Mouse (Mus musculus): ENCODE measurements at regions not wholly inside any gene's neighbourhood (a gene's known extent, or its start where the extent isn't known, plus 50 kb on each side); places are given as distances from the start of the nearest gene placed in this dataset.

DNA sequence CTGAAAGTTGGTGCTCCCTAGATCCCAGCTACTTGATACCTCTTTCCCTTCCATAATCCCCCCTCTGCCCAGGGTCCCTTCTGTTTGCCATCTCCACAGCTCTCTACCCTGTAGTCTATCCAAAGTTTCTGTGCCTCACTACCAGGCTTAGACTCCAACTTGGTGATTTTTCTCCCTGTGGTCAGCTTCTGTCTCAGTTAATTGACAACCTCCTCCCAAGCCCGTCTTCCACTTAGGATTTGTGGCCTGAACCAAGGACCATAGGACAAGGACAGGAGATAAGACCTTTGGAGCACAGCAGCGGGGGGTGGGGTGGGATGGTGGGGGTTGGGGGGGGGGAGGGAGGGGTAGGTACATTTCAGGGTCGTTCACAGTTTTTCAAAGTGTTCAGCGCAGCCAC lies 371.3 kb downstream of the Eipr1 start:
- DNase-seq: peak; percentile 54

DNA sequence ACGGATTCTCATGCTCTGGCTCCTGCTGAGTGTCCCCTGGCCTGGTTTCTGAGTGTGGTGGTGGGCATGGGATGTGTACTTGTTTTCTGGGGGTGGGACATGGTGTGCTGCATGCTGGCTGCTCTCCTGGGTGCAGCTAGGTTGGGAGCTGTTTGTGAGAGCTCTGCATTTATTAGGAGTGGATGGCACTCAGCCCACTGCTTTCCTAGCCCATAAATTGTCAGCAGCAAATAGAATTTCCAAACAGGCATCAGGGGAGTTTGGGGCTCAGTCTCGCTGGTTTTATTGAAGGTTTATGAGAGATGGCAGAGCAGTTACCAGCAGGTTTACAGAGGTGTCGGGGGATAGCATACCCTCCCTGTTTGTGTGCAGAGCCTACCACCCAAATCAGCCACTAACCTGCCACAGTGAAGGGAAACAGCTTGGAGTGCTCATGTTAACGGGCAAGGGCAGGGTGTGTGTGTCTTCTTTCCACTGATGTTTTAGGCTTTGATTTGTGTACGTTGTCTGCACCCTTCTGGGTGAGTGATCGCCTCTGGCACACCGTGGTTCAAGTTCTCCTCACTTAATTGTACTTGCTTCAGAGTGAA lies 372.6 kb downstream of the Eipr1 start:
- DNase-seq: peak; percentile 40

DNA sequence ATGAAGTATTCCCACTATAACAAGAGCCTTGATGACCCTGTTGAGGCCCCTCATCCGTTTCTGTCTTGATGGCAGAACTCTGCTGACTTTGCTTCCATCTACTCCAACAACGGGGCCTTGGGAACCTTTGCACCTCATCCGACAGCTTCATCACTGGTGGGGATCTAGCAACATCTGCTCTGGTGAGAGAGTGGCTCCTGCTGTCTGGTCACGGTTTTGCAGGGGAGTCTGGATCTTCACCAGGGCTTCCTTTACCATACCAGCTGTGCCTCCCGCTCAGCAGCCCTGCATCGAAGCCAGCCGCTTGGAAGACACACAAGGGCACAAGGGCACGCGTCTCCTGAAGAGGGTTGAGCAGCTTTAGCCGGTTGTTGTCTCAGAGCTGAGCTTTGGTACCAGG lies 377.2 kb downstream of the Eipr1 start:
- peak; percentile 71 for DNase-seq

DNA sequence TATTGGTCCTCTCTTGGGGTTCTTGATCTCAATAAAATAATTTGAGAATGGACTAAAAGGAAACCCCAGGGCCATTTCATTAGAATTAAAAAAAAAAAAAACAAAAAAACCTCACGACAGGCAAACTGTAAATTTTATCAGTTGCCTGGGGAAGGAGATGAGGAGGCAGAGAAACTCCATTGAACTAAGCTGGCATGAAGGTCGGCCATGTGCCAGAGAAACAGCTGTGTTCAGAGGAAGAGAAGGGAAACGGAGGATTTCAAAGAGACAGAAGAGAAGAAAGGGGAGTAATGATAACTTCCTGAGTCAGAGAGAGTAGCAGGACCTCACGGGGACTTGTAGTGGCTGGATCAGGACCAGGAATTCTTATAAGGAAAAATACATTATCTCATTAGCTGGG lies 377.7 kb downstream of the Eipr1 start:
- DNase-seq: no peak

DNA sequence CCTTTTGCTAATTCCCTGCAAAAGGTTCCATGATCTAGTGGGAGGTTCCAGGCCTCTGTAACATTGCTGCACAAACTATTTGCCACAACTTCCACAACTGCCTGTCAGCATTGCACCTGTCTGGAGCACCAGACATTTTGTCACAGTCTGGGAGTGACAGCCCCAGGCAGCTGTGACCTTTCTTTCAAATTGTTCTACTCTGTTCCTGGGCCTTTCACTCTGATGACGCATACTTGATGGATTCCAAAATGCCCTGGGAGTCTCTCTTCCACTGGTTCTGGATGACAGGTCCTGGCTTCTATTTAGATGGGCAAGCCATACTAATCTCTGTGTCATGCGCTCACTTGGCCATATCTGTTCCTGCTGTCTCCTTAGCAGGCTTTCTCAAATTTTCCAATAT lies 382.7 kb downstream of the Eipr1 start:
- no peak for DNase-seq

DNA sequence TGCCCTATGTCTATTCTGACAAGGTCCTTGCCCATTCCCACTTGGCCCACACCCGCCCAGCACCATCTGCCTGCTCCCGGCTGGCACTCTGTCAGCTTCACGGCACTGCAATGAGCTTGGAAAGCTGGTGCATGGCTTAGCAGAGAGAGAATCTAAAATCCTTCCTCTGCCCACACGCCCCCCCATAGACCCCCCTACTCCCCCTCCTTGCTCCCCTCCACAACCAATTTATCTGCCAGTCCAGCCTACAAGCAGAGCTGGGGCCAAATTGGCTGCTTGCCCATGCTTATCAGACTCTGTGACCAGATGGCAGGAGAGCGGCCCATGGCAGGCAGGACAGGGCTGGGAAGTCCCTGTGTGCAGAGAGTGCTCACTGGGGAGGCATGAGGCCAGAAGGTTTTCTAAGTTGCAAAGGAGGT lies 385.3 kb downstream of the Eipr1 start:
- DNase-seq: peak; percentile 76

DNA sequence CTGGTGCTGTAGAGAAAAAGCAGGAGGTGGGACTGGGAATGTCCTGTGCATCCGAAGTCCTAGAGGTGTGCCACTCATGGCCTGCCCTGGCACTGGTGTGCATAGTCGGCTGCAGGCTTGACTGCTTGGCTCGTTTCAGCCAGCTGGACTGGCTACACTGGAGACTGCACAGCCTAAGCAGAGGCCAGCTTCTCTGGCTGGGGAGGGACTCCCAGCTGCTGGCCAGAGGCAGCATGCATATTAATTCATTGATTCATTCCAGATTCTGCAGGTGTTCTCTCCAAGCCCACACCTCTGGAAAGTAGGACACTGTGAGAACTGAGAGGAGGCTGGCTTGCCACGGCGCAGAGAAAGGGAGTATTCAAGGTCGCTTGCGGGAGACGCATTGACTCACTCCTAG lies 385.9 kb downstream of the Eipr1 start:
- DNase-seq: peak; percentile 56

DNA sequence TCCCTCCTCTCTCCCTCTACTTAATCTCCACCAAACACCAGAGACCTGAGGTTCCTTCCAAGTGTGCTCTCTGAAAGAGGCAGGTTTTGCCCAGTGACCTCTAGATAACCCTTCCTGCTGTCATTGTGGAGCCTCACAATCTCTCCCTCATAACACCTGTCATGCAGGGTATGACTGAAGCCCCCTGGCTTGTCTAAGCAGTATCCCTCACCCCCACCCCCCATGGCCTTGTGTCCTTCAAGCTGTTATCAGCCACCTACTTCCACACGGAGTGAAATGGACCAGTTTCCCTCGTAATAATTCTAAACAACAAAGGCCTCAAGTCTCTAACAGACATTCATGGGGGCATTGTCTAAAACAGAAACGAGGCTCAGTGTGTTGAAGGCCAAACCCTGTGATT lies 387.6 kb upstream of the Myt1l start:
- no peak for DNase-seq

DNA sequence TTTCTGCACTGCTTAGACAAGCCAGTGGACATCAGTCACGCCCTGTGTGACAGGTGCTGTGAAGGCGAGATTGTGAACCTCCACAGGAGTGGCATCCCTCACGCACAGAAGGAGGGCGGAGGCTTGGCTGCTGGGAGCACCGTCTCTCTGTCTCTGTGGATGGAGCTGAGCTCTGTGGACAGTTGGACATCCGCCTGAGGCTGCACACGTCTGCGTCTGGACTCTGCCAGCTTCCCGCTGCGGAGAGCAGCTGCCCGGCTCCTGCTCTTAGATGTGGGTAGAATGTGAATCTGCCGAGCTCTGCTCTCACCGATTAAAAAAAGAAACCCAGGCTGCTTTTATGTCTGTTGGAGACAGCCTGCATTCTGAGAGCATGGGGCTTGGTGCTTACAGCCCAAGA lies 387.1 kb upstream of the Myt1l start:
- DNase-seq: no peak

DNA sequence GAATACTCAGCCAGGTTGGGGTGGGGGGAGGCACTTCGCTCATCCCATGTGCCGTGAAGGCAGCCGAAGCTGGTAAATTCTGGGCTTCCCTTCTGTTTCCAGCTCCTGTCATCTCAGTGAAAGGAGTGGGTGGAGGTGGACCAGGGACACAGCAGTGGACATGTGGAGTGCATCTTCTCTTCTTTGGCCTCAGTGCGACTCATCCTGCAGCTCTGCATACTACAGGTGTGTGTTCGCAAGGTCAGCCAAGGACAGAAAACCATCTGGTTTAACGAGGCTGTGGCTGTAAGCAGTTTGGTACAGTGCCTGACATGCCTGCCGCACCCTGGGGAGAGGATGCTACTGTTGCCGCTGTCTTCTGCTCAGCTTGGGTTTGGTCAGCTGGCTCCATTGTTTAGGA lies 386.3 kb upstream of the Myt1l start:
- no peak for DNase-seq

DNA sequence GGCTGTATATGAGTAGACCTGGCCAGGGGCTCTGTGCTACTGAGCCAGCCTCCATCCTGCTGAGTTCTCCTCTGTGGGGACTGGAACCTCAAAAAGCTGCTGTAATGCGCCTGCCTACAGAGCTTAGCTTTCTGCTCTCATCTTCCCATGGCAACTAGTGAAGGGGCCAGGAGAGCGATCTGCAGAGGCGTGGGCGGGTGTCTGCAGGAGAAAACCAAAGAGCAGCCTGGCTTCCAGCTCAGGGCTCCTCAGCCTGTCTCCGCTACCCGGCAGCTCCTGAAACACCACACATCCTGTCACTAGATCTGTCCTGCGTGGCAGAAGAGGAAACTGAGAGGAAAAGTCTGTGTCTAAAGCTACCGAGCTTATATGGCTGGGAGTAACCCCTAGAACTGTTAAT lies 384.9 kb upstream of the Myt1l start:
- DNase-seq: no peak

DNA sequence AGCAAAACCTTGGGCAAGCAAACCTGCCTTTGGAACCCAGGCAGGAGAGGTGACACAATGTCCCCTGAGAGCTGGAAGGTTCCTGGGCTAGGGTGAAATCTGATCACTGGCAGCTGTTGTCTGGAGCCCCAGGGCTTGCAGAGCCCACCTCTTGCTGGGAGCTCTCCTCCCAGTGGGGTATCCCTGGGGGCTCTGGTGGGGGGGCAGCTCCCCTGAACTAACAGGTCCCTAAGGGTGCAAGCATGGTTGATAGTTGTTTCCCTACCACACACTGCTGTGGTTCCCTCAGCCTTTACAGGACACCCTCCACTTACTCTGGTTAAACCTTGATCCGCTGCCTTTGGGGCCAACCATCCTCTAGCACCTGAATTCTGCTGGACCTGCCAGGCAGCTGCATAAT lies 367.3 kb upstream of the Myt1l start:
- no peak for DNase-seq

DNA sequence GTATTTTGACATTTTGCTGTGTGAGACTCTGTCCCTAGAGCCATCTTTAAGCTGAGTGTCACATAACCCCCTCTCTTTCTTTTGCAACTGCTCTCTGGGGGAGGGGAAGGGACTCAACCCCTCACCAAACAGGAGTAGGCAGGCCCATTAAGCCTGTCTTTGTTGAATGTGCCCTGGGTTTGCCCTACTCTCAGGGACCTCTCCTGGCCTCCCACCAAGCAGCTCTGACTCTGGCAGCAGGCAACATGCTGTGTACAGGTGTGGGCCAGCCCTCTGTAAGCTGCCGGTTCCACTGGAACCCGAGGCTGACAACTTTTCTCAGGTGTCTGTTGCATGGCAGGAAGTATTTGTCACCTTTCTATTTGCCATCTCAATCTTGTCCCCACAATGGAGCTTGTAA lies 366.6 kb upstream of the Myt1l start:
- DNase-seq: no peak

DNA sequence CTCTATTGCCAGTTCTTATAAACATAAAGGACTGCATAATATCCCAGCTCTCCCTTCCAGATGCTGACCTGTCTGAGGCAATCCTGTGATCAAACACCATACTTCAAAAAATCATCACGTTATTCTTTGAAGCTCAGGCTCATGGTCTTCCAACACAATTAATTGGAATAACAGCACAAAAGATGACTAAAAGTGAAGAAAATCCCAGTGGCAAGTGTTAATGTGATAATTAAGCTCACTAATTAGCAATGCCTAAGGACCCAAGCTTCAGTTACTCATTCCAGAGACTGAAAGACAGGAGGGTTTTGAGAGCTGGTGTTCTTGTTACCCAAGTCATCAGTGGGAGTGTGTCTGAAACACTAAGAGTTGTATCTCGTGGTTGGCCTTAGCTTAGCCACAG lies 363.5 kb upstream of the Myt1l start:
- no peak for DNase-seq

DNA sequence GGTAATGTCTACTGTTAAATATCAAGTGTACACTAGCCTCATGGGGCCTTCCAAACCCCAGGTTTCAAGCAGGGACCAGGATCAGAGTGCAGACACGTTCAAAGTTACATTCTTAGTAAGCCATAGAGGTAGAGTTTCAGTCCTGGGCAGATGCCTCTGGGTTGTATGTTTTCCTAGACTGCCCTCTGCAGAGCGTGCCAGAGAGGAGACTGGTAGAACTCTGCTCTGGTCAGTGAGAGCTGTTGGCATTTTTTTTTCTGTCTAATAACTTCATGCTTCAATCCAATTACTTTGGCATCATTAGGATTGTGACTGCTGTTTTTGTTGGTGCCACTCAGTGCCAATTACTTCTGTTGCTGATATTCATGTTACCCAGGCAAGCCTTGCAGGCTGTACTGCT lies 361.9 kb upstream of the Myt1l start:
- no peak for DNase-seq

DNA sequence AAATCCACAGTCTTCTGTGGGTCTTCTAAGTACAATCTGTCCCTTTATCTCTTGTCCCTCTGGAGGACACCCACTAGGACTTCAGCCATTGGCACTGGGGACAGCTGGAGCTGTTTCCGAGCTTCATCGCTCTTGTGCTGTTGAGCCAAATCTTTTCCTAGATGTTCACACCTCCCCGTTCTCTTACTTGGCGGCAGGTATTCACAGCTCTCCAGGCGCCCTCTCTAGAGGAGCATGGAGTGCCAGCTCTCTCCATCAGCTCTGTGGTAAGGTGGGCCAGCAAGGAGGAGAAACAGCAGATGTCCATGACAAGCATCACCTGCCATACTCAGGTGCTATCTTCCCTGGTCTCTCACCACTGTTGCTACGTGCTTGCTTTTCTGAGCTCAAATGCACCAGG lies 360.3 kb upstream of the Myt1l start:
- DNase-seq: no peak

DNA sequence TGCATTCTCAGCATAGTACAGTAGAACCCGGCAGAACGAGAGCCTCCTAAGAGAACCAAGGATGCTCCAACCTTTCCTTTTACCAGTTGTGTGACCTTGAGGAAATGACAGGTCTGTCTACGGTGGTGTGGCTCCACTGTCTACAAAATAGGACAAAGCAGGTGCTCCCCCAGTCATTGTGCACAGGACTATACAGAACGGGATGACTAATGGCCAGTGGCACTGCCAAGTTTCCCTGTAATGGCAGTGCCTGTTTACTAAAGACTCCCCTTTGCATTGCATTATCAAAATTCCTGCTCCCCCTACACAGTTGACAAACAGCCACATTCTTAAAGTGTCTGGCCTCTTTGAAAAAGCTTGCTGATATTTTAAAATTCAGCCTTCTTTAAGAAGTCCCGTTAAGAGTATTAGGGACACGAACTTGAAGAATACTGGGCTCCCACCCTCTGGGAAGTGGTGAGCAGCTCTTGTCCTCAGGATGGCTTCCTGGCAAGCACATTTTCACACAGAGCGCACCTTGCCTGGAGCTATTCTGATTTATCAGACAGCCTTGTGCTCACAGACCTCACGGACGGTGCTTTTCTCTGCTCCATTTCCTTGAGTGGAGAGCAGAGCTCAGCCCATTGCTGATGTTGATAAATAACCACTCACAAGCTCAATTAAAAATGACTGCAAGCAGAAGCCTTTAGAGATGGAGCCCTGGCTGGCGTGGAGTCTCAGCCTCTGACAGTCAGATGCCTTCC lies 352.3 kb upstream of the Myt1l start:
- peak; percentile 39 for DNase-seq

DNA sequence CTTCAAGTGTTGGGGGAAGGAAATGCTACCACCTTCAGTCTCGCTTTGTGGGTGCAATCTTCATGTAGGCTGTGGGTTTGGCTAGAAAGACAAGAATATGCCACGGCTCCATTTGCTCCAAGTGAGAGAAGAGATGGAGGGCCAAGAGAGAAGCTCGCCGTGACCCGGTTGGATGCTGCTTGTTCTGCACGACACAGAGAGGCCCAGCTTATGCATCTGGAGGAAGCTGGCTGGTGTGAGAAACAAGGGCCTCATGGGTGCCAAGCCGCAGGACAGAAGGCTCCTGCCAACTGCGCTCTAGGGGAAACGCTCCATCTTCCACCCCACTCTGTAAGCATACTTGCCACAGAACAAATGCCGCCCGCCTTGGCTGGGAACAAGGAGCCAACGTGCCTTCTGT lies 351.0 kb upstream of the Myt1l start:
- no peak for DNase-seq

DNA sequence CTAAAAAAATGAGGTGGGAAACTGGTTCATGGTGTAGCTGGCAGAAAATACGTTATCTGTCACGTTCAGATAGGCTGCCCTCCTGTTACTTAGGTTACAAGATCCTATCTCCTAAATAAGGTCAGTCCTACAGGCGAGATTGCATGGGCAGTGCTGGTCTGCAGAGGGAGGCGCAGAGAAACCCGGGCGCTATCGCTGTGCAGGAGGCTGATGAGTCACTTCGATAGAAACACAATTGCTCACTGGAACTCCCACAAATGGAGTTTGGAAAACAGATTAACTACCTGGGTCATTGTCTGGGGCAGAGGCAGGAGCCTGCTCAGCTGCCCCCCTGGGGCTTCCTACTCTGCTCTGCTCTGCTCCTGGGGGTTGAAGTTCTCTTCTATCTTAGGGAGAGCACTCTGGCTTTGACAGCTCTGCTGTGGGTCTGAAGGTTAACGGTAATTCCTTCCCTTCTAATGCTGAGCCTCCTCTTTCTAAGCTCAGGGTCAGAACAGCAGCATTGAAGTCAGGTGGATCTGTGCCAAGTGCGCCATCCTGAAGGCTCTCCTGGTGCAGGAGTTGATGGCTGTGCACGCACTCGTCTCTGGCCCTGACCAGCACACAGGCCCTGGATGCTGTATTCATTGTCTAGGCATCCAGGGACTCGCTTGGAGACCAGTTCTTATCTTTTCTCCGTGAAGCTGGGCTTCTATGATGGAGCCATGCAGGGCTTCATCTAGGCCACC lies 349.9 kb upstream of the Myt1l start:
- DNase-seq: peak; percentile 85

DNA sequence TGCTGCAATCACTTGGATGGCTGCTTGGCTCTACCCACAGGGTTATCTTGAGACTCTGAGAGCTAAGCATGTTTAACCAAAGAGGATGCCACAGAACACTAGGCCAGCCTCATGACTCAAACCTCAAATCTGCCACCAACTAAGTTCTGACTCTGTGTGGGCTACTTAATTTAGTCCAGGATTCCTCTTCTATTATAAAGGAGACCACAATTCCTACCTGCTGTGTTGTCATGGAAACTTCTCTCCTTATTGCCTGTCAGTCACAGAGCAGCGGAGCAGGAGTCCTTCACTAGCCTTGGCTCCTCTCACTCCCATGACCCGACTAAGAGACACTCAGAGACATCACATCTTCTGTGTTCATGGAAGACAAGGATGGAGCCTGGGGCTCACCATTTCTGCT lies 348.8 kb upstream of the Myt1l start:
- DNase-seq: no peak

DNA sequence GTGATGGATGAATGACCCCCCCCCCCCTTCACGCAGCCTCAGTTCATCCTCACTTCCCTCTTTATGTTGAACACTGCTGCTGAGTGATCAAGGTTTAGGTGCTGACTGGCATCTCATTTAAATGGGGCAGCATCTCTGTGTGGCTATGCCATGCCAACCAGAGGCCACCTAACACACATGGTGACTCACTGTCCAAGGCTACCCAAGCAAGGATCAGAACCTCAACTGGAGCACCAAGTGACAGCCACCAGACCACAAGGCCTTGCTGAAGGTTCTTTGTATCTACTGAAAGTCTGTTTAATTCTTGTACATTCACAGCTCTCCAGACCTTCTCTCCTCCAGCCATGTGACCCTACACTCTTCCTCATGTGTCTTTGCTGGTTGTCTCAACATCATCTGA lies 347.6 kb upstream of the Myt1l start:
- DNase-seq: peak; percentile 65

DNA sequence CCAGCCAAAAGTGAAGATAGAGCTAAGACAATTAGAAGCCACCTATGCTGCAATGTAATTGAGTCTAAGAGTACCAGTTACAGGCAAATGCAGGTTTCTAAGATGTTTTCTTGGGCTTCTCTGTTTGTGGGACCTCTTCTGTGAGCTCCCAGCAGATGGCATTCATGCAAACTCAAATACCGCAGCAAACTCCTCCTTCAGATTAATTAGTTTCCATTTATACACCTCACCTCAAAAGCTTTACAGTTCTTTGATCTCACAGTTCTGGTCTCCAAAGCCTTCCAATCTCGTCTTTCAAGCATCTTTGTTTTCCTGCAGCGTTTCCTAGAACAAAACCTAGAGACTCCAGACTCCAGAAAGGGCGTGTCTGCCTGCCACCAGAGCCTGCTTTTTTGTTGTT lies 340.6 kb upstream of the Myt1l start:
- DNase-seq: no peak

DNA sequence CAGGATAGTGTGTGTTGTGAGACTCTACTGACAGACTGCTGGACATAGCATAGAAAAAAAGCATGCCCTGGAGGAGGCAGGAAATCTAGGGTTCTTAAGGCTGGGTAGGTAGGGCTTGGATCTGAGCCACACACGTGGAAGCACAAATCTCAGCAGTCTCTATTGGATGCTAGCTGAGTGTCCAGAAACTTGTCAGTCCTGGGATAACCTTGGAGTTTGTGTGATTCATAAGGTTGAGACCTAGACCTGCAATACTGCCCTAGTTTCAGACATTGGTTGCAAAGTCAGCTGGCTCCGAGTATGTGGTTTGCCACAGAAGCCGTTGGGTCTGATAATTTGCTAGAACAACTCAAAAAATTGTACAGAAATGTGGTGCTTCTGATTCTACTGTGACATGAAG lies 335.8 kb upstream of the Myt1l start:
- DNase-seq: peak; percentile 74

DNA sequence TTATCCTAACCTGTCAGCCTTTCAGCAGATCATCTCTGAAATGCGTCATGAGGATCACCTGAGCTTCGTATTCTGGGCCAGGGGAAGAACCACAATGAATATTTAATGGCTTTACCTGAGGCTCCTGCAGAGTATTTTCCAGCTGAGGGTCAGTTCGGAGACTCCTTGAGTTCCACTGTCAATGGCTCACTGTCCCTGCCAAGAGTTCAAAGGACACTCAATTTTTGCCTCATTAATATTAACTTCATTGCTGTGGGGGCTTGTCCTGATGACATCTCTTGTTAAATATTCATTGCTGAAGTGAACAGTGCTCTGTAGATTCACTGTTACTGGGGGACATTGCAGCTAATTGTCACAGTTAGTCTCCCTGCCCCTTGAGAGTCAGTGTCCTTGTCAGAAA lies 316.2 kb upstream of the Myt1l start:
- no peak for DNase-seq
